Mouse (Mus musculus) heart, adult 10 weeks (tissue): Measurements from ENCODE around the gene Hoxc8. TPM values are rescaled to one million over a fixed set of nuclear protein-coding genes. Genes with fewer than 3 reads are reported as not detected.

Experiments used
- polyA plus RNA-seq: library from polyadenylated mRNA; stranded (reverse); fragments of 350-450 nt; fragmentation: Illumina TruSeq; extraction: RNeasy Lipid Tissue Mini Kit (QIAGEN cat#74804); gene quantifications from one replicate; pipeline ENCODE4 v1.2.3, GENCODE M21; 2014; ENCODE audit warnings: low read depth, low replicate concordance

Hoxc8 gene
- polyA plus RNA-seq: not detected

GRCm38 (mm10) chr15:102990461-102991397 lies at the start of gene Hoxc8:
TSS of gene Hoxc8 (plus strand) at chr15:102990607.

DNA sequence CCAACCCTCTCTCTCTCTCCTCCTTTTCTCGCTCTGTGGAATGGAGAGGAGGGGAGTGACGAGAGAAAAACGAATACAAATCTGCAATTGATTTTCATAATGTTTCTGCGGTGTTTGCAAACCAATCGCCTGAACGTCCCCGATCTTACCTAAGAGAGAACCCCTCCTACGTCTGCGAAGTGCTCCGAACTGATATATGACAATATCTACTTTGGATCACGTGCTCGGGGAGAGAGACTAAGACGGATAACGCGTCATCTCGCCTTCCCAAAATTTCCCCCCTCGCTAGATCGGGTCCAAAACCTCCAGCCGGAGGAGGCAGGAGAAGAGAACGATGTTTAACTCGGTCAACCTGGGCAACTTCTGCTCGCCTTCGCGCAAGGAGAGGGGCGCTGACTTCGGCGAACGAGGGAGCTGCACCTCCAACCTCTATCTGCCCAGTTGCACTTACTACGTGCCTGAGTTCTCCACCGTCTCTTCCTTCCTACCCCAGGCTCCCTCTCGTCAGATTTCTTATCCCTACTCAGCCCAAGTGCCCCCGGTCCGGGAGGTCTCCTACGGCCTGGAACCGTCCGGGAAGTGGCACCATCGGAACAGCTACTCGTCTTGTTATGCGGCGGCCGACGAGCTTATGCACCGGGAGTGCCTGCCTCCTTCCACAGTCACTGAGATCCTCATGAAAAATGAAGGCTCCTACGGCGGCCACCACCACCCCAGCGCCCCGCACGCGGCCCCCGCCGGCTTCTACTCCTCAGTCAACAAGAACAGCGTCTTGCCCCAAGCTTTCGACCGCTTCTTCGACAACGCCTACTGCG lies 36.0 kb upstream of the Hoxc8 start, which contains the start of gene Hoxc11:
Hoxc11 (plus strand) TSS at position 236 of the 815 bp plus-strand sequence.

GRCm38 (mm10) chr15:102966776-102967311 lies 23.6 kb upstream of the Hoxc8 start, which contains the start of gene Hoxc10:
TSS of gene Hoxc10 (plus strand) at chr15:102966796.

DNA sequence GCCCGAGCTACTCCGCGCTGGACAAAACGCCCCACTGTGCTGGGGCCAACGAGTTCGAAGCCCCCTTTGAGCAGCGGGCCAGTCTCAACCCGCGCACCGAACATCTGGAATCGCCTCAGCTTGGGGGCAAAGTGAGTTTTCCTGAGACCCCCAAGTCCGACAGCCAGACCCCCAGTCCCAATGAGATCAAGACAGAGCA lies 23.2 kb upstream of the Hoxc8 start, which contains the start of gene Hoxc5:
Hoxc5 (plus strand) TSS at position 132 of the 199 bp plus-strand sequence.

DNA sequence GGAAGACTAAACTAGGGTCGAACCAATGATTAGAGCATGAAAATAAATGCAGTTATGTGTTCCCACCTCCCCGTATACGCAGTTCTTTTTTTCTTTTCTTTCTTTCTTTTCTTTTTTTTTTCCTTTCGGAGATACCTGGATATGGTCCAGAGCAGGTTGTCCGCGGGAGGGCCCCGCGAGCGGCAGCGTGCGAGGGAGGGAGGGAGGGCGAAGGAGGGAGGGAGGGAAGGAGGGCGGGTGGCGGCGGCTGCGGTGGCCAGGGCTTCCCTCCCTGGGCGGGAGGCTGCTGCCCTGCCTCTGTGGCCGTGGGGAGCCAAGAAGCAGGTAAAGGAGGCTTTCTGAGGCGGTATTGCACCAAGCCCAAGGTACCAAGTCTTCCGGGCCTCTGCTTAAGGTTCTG lies 14.2 kb upstream of the Hoxc8 start, which contains the start of gene Hoxc9:
Hoxc9 (plus strand) TSS at position 269 of the 400 bp plus-strand sequence.

DNA sequence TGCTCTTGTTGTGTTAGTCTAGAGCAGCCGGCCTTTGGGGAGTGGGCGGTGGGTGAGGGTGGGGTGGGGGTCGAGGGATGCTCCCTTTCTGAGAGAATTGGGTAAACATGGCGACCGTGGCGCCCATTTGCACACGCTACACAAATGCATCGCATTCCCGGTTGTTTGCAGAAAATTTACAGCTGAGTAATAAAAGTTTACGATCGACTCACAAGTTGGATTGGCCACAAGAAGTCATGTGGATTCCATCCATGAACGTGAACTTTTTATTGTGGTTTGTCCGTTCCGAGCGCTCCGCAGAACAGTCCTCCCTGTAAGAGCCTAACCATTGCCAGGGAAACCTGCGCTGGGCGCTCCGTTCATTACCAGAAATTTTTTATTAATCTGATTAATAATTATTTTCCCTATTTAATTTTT lies 7.5 kb downstream of the Hoxc8 start, which contains the start of gene Hoxc6:
Hoxc6 (plus strand) TSS at position 319 of the 417 bp plus-strand sequence.

GRCm38 (mm10) chr15:103018636-103019035 lies 28.2 kb downstream of the Hoxc8 start, which contains the start of gene Hoxc4:
TSS of gene Hoxc4 (plus strand) at chr15:103018934.

Other genes with a start within 250 kb of the Hoxc8 start
- not detected for gene Hoxc13, start 69.5 kb upstream of the Hoxc8 start, polyA plus RNA-seq
- not detected for gene Hoxc12, start 53.9 kb upstream of the Hoxc8 start, polyA plus RNA-seq
- gene Hoxc11, start 36.2 kb upstream of the Hoxc8 start, polyA plus RNA-seq: not detected
- gene Hoxc10, start 23.8 kb upstream of the Hoxc8 start, polyA plus RNA-seq: not detected
- not detected for gene Hoxc5, start 23.2 kb upstream of the Hoxc8 start, polyA plus RNA-seq
- gene Hoxc9, start 14.2 kb upstream of the Hoxc8 start, polyA plus RNA-seq: not detected
- gene Hoxc6, start 7.7 kb downstream of the Hoxc8 start, polyA plus RNA-seq: not detected
- not detected for gene Hoxc4, start 28.3 kb downstream of the Hoxc8 start, polyA plus RNA-seq
- 8.7 TPM for gene Smug1, start 176.5 kb downstream of the Hoxc8 start, polyA plus RNA-seq
- gene Cbx5, start 249.2 kb downstream of the Hoxc8 start, polyA plus RNA-seq: 32.8 TPM
- 211 TPM for gene Hnrnpa1, start 249.8 kb downstream of the Hoxc8 start, polyA plus RNA-seq